Mouse (Mus musculus) stomach, embryonic 15.5 days (tissue): ENCODE measurements around the gene 6820408C15Rik. TPM values are rescaled to one million over a fixed set of nuclear protein-coding genes. Genes with fewer than 3 reads are reported as not detected.

ENCODE experiments used
- ATAC-seq: fragments of 200-750 bp; cut with Nextera tagmentation; 2 replicates; pipeline ENCODE4 v1.8.0; 2017; ENCODE audit warnings: low read depth, moderate number of reproducible peaks, moderate TSS enrichment; ENCODE audit not compliant: insufficient read depth, low FRiP score
- H3K27ac ChIP-seq: fragments of 300-500 bp; sonication (generic); 2 replicates; pipeline ENCODE4 v1.5.1; 2015; ENCODE audit warnings: mild to moderate bottlenecking, inconsistent platforms
- H3K27me3 ChIP-seq: fragments of 300-500 bp; sonication (generic); replicated peaks from 2 replicates; pipeline ENCODE4 v1.6.1; 2015; ENCODE audit warnings: inconsistent platforms
- H3K36me3 ChIP-seq: fragments of 300-500 bp; sonication (generic); 2 replicates; pipeline ENCODE4 v1.6.1; 2015; ENCODE audit warnings: inconsistent platforms
- H3K4me1 ChIP-seq: fragments of 300-500 bp; sonication (generic); 2 replicates; pipeline ENCODE4 v1.6.1; 2015; ENCODE audit warnings: inconsistent platforms
- H3K4me2 ChIP-seq: fragments of 300-500 bp; sonication (generic); 2 replicates; pipeline ENCODE4 v1.6.1; 2015; ENCODE audit warnings: mild to moderate bottlenecking, inconsistent platforms
- H3K4me3 ChIP-seq: fragments of 300-500 bp; sonication (generic); replicated peaks from 2 replicates; pipeline ENCODE4 v1.5.1; 2015; ENCODE audit warnings: inconsistent platforms
- H3K9ac ChIP-seq: fragments of 300-500 bp; sonication (generic); 2 replicates; pipeline ENCODE4 v1.6.1; 2015; ENCODE audit warnings: inconsistent platforms
- H3K9me3 ChIP-seq: fragments of 300-500 bp; sonication (generic); 2 replicates; pipeline ENCODE4 v1.6.1; 2016; ENCODE audit warnings: inconsistent platforms
- WGBS: fragments of 180-500 bp; shearing (Covaris S2); methylation state at CpG from one replicate; pipeline ENCODE4 v1.1.7; 2015; 5-methylcytosine and 5-hydroxymethylcytosine counted together
- polyA plus RNA-seq: library from polyadenylated mRNA; unstranded; fragments of >200 nt; fragmentation: Nextera tagmentation; extraction: Ambion mirVana; gene quantifications from 2 replicates; pipeline ENCODE4 v1.2.1, GENCODE M21; 2015

The 6820408C15Rik gene
- polyA plus RNA-seq, 1 experiment from 2014 or later, result 0.85 TPM

- H3K9me3 ChIP-seq, result no peaks in the 10 kb centered on the region
- H3K4me1 ChIP-seq, result no peaks in the 10 kb centered on the region
- no peak overlapping the region for H3K9ac ChIP-seq
- no peak overlapping the region for H3K27ac ChIP-seq
- no peaks in the 10 kb centered on the region for H3K36me3 ChIP-seq
- 83% methylated on average over 7 of the region's 7 CpGs for WGBS
- H3K27me3 ChIP-seq, result no peaks in the 10 kb centered on the region
- no peak overlapping the region for H3K4me3 ChIP-seq
- no peak overlapping the region for H3K4me2 ChIP-seq
- no peak for ATAC-seq
Observed at GRCm38 (mm10) chr2:152481726-152482125, 66.3 kb downstream of the 6820408C15Rik start.

DNA sequence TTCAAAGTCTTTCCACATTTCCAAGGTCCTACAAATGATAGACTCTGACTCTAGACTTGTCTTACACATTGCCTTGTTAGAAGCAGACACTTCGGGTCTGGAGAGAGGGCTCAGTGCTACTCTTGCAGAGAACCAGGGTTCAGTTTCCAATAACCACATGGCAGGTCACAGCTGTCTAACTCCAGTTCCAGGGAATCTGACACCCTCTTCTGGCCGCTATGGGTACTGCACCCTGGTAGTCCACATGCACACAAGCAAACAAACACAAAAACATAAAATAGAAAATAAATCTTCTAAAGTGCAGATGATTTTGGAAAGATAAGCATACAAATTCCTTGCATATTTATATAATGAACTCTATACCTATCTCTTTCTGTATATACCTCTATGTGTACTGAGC, 71.6 kb downstream of the 6820408C15Rik start:
- H3K27me3 ChIP-seq, result no peaks in the 10 kb centered on the region
- no peak for ATAC-seq
- no peaks in the 10 kb centered on the region for H3K9me3 ChIP-seq

GRCm38 (mm10) chr2:152490038-152490437, 74.7 kb downstream of the 6820408C15Rik start, which contains the start of gene Defb22:
Gene Defb22 (minus strand): TSS chr2:152490138.
- Histone ChIP-seq H3K9me3 (no peaks in the 10 kb centered on the region), H3K4me1 (no peaks in the 10 kb centered on the region), H3K4me3 (no peak within 1 kb of the TSS), H3K27ac (no peak within 1 kb of the TSS), H3K4me2 (no peak within 1 kb of the TSS), H3K36me3 (no peaks in the 10 kb centered on the region), H3K27me3 (no peaks in the 10 kb centered on the region), H3K9ac (no peak within 1 kb of the TSS)
- ATAC-seq, result no peak

More for the DNA sequence above, 71.6 kb downstream of the 6820408C15Rik start:
- H3K4me2 ChIP-seq, result no peak overlapping the region
- H3K36me3 ChIP-seq, result no peaks in the 10 kb centered on the region
- no peak overlapping the region for H3K4me3 ChIP-seq
- WGBS, result 78% methylated on average over 2 of the region's 2 CpGs
- H3K27ac ChIP-seq, result no peak overlapping the region
- no peaks in the 10 kb centered on the region for H3K4me1 ChIP-seq
- no peak overlapping the region for H3K9ac ChIP-seq

GRCm38 (mm10) chr2:152493151-152493550, 77.8 kb downstream of the 6820408C15Rik start:
- H3K4me1 ChIP-seq, result no peaks in the 10 kb centered on the region
- H3K36me3 ChIP-seq, result no peaks in the 10 kb centered on the region
- WGBS, result 73% methylated on average over 6 of the region's 6 CpGs
- no peak overlapping the region for H3K27ac ChIP-seq
- no peak overlapping the region for H3K9ac ChIP-seq
- no peaks in the 10 kb centered on the region for H3K27me3 ChIP-seq
- H3K4me2 ChIP-seq, result no peak overlapping the region
- no peak for ATAC-seq
- H3K9me3 ChIP-seq, result no peaks in the 10 kb centered on the region
- H3K4me3 ChIP-seq, result no peak overlapping the region

Other genes with a start within 250 kb of the 6820408C15Rik start
- 75.3 and 89.8 TPM in 2 replicates for gene Csnk2a1, start 188.7 kb upstream of the 6820408C15Rik start, polyA plus RNA-seq
- gene Tbc1d20, start 121.8 kb upstream of the 6820408C15Rik start, polyA plus RNA-seq, result 37.8 and 39.8 TPM in 2 replicates
- 81.9 and 86.5 TPM in 2 replicates for gene Rbck1, start 82.9 kb upstream of the 6820408C15Rik start, polyA plus RNA-seq
- gene Trib3, start 71.6 kb upstream of the 6820408C15Rik start, polyA plus RNA-seq, result 2.1 and 2.2 TPM in 2 replicates
- 2.0 and 2.3 TPM in 2 replicates for gene Nrsn2, start 38.9 kb upstream of the 6820408C15Rik start, polyA plus RNA-seq
- gene Sox12, start 17.5 kb upstream of the 6820408C15Rik start, polyA plus RNA-seq, result 7.2 and 8.0 TPM in 2 replicates
- 40.0 and 40.1 TPM in 2 replicates for gene Zcchc3, start 560 bp upstream of the 6820408C15Rik start, polyA plus RNA-seq
- not detected in 2 replicates for gene Defb23, start 49.0 kb downstream of the 6820408C15Rik start, polyA plus RNA-seq
- gene Defb20, start 61.5 kb downstream of the 6820408C15Rik start, polyA plus RNA-seq, result not detected in 2 replicates
- not detected in 2 replicates for gene Defb22, start 74.6 kb downstream of the 6820408C15Rik start, polyA plus RNA-seq
- gene Defb26, start 96.1 kb downstream of the 6820408C15Rik start, polyA plus RNA-seq, result not detected in 2 replicates
- gene Defb28, start 102.7 kb downstream of the 6820408C15Rik start, polyA plus RNA-seq, result not detected in 2 replicates
- not detected in 2 replicates for gene Defb29, start 124.5 kb downstream of the 6820408C15Rik start, polyA plus RNA-seq
- gene Gm17416, start 153.8 kb downstream of the 6820408C15Rik start, polyA plus RNA-seq, result not detected in 2 replicates
- gene Defb21, start 157.2 kb downstream of the 6820408C15Rik start, polyA plus RNA-seq, result not detected in 2 replicates
- gene Defb19, start 164.7 kb downstream of the 6820408C15Rik start, polyA plus RNA-seq, result not detected in 2 replicates
- not detected in 2 replicates for gene Defb45, start 183.8 kb downstream of the 6820408C15Rik start, polyA plus RNA-seq
- not detected in 2 replicates for gene Defb36, start 188.7 kb downstream of the 6820408C15Rik start, polyA plus RNA-seq
- gene Defb25, start 207.5 kb downstream of the 6820408C15Rik start, polyA plus RNA-seq, result 1.2 and 1.6 TPM in 2 replicates
- 19.1 and 22.7 TPM in 2 replicates for gene Rem1, start 211.4 kb downstream of the 6820408C15Rik start, polyA plus RNA-seq